Mouse (Mus musculus): Measurements from ENCODE around the gene Orai3.

DNA sequence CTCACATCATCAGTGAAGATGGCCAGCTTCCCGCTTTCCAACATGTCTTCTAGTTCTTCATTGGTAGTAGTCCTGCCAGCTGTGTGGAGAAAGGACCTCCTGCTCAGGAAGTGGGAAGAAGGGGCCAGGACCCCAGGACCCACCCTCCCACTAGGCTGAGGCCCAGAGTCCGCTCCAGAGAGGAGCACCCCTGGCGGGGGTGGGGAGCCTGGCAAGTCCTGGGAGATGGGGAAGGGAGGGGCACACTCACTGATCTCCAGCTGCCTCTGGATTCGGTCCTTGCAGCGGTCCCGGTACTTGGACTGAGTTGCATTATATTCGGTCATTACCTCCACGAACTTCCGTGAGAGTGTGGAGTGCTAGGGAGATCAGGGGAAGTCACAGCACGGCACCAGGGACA, 41.0 kb downstream of the Orai3 start:
- no peak for TF ChIP-seq CTCF (IDR thresholded peaks at IDR 0.05; ENCODE audit: borderline replicate concordance, control insufficient read depth, extremely low read depth, insufficient read depth, low read length, poor library complexity)
- TF ChIP-seq POLR2A (IDR thresholded peaks at IDR 0.05; ENCODE audit: control insufficient read depth, extremely low read depth, insufficient read depth, low read length, poor library complexity), result no peak
